Mouse (Mus musculus) E14TG2a.4 (cell line): ENCODE results near the gene Txlna.

Experiments
- H3K27me3 ChIP-seq: 2 replicates; pipeline ENCODE4 v1.6.1; 2014; ENCODE audit warnings: low read length, control low read depth; ENCODE audit not compliant: insufficient read depth
- H3K36me3 ChIP-seq: 2 replicates; pipeline ENCODE4 v1.6.1; 2014; ENCODE audit warnings: low read length, control low read depth; ENCODE audit not compliant: insufficient read depth
- H3K4me1 ChIP-seq: replicated peaks from 2 replicates; pipeline ENCODE4 v1.6.1; 2014; ENCODE audit warnings: low read depth, low read length, control low read depth
- H3K4me3 ChIP-seq: replicated peaks from 2 replicates; pipeline ENCODE4 v1.5.1; 2014; ENCODE audit warnings: mild to moderate bottlenecking, low read length
- H3K9me3 ChIP-seq: 2 replicates; pipeline ENCODE4 v1.6.1; 2014; ENCODE audit warnings: low read length, control low read depth
- CTCF ChIP-seq: conservative IDR thresholded peaks from 2 replicates; pipeline ENCODE4 v1.5.1; 2014; ENCODE audit warnings: low read length
- NANOG ChIP-seq: IDR thresholded peaks from 2 replicates; pipeline ENCODE4 v1.6.1; 2014; ENCODE audit warnings: borderline replicate concordance, low read length, mixed read lengths
- POU5F1 ChIP-seq: IDR thresholded peaks from 2 replicates; pipeline ENCODE4 v1.6.1; 2014; ENCODE audit warnings: low read length, borderline replicate concordance

The Txlna gene

GRCm38 (mm10) chr4:129621283-129621841, 19.5 kb downstream of the Txlna start:
- no peaks in the 10 kb centered on the region for H3K27me3 ChIP-seq
- no peaks in the 10 kb centered on the region for H3K9me3 ChIP-seq
- no peak for TF ChIP-seq NANOG
- TF ChIP-seq CTCF: no peak
- TF ChIP-seq POU5F1: no peak
- H3K4me3 ChIP-seq: no peak overlapping the region
- peaks cover 27% of the 10 kb centered on the region for H3K36me3 ChIP-seq
- H3K4me1 ChIP-seq: peaks cover 81% of the 10 kb centered on the region

- Histone ChIP-seq H3K27me3 (no peaks in the 10 kb centered on the region), H3K36me3 (peaks cover 27% of the 10 kb centered on the region), H3K9me3 (no peaks in the 10 kb centered on the region), H3K4me3 (no peak overlapping the region), H3K4me1 (peaks cover 74% of the 10 kb centered on the region)
- TF ChIP-seq NANOG (no peak), CTCF (no peak), POU5F1 (no peak)
Observed at GRCm38 (mm10) chr4:129620419-129621282, 20.2 kb downstream of the Txlna start.

- H3K4me3 ChIP-seq: peak within 1 kb of the TSS; percentile 84
- peaks cover 64% of the 10 kb centered on the region for H3K4me1 ChIP-seq
- H3K9me3 ChIP-seq: no peaks in the 10 kb centered on the region
- TF ChIP-seq CTCF (no peak), POU5F1 (no peak)
- H3K36me3 ChIP-seq: peaks cover 22% of the 10 kb centered on the region
- H3K27me3 ChIP-seq: no peaks in the 10 kb centered on the region
Observed at GRCm38 (mm10) chr4:129618786-129619691, 21.8 kb downstream of the Txlna start, which contains the start of gene Iqcc. Gene Iqcc (minus strand): TSS chr4:129619099.

GRCm38 (mm10) chr4:129618031-129618430, 22.8 kb downstream of the Txlna start:
- peaks cover 65% of the 10 kb centered on the region for H3K4me1 ChIP-seq

GRCm38 (mm10) chr4:129617121-129617641, 23.7 kb downstream of the Txlna start:
- Histone ChIP-seq H3K9me3 (no peaks in the 10 kb centered on the region), H3K36me3 (peaks cover 22% of the 10 kb centered on the region), H3K27me3 (no peaks in the 10 kb centered on the region), H3K4me1 (peaks cover 59% of the 10 kb centered on the region), H3K4me3 (peak overlapping the region; percentile 84; the same call in 1 of the 2 replicates)
- TF ChIP-seq CTCF (no peak), NANOG (no peak), POU5F1 (no peak)

More at GRCm38 (mm10) chr4:129618031-129618430, 22.8 kb downstream of the Txlna start:
- no peak for TF ChIP-seq CTCF
- TF ChIP-seq POU5F1: no peak
- no peak for TF ChIP-seq NANOG
- Histone ChIP-seq H3K9me3 (no peaks in the 10 kb centered on the region), H3K27me3 (no peaks in the 10 kb centered on the region), H3K4me3 (peak overlapping the region; percentile 84), H3K36me3 (peaks cover 22% of the 10 kb centered on the region)

GRCm38 (mm10) chr4:129616631-129617030, 24.2 kb downstream of the Txlna start:
- Histone ChIP-seq H3K27me3 (no peaks in the 10 kb centered on the region), H3K36me3 (peaks cover 22% of the 10 kb centered on the region), H3K4me1 (peaks cover 56% of the 10 kb centered on the region), H3K4me3 (no peak overlapping the region), H3K9me3 (no peaks in the 10 kb centered on the region)
- TF ChIP-seq POU5F1 (no peak), NANOG (no peak), CTCF (no peak)

GRCm38 (mm10) chr4:129615801-129616290, 25.0 kb downstream of the Txlna start:
- Histone ChIP-seq H3K4me1 (peaks cover 56% of the 10 kb centered on the region), H3K36me3 (peaks cover 22% of the 10 kb centered on the region), H3K27me3 (no peaks in the 10 kb centered on the region), H3K9me3 (no peaks in the 10 kb centered on the region), H3K4me3 (no peak overlapping the region)
- no peak for TF ChIP-seq POU5F1
- TF ChIP-seq NANOG: no peak
- no peak for TF ChIP-seq CTCF

GRCm38 (mm10) chr4:129614093-129614492, 26.8 kb downstream of the Txlna start, which contains the start of gene Dcdc2b:
Gene Dcdc2b (minus strand): TSS chr4:129614257.
- Histone ChIP-seq H3K4me1 (peaks cover 61% of the 10 kb centered on the region), H3K36me3 (peaks cover 30% of the 10 kb centered on the region), H3K27me3 (no peaks in the 10 kb centered on the region), H3K9me3 (no peaks in the 10 kb centered on the region), H3K4me3 (no peak within 1 kb of the TSS)
- TF ChIP-seq CTCF: no peak
- no peak for TF ChIP-seq POU5F1
- TF ChIP-seq NANOG: no peak
